Mouse (Mus musculus): ENCODE data around the gene Zc3h18. TPM values are rescaled to one million over a fixed set of nuclear protein-coding genes. Genes with fewer than 3 reads are reported as not detected.

The Zc3h18 gene
- polyA plus RNA-seq, 1 experiment from 2014 or later: 20.2 TPM

- 44% methylated on average over 11 of the region's 11 CpGs for WGBS
These were observed 25.9 kb upstream of the Zc3h18 start for GRCm38 (mm10) chr8:122350309-122351089.

GRCm38 (mm10) chr8:122354157-122354556 is 22.3 kb upstream of the Zc3h18 start:
- H3K27ac ChIP-seq (ENCODE audit: low read length): no peak overlapping the region
- no peaks in the 10 kb centered on the region for H3K9me3 ChIP-seq (ENCODE audit: low read length)
- DNase-seq (ENCODE audit: low spot score) (peak; percentile 28), ATAC-seq (peak; percentile 65)
- no peaks in the 10 kb centered on the region for H3K36me3 ChIP-seq (ENCODE audit: insufficient read depth, low read length)
- H3K4me3 ChIP-seq (ENCODE audit: low read depth, low read length): no peak overlapping the region
- no peak overlapping the region for H3K9ac ChIP-seq (replicated peaks; ENCODE audit: low read depth)
- peak; percentile 53; the same call in 1 of the 2 replicates for TF ChIP-seq EP300 (IDR thresholded peaks at IDR 0.05)
- no peak for TF ChIP-seq CTCF (IDR thresholded peaks at IDR 0.05)
- H3K4me1 ChIP-seq (ENCODE audit: insufficient read depth, low read depth, low read length): no peaks in the 10 kb centered on the region
- no peaks in the 10 kb centered on the region for H3K27me3 ChIP-seq (replicated peaks; ENCODE audit: insufficient read depth, low read length)
- 54% methylated on average over 8 of the region's 8 CpGs for WGBS
- H3K4me2 ChIP-seq (replicated peaks; ENCODE audit: low read depth, low read length): no peak overlapping the region

More at GRCm38 (mm10) chr8:122350309-122351089, 25.9 kb upstream of the Zc3h18 start:
- Histone ChIP-seq H3K4me1 (ENCODE audit: insufficient read depth, low read depth, low read length) (no peaks in the 10 kb centered on the region), H3K4me3 (ENCODE audit: low read depth, low read length) (no peak overlapping the region), H3K27me3 (replicated peaks; ENCODE audit: insufficient read depth, low read length) (no peaks in the 10 kb centered on the region), H3K9me3 (ENCODE audit: low read length) (no peaks in the 10 kb centered on the region), H3K9ac (replicated peaks; ENCODE audit: low read depth) (no peak overlapping the region), H3K36me3 (ENCODE audit: insufficient read depth, low read length) (no peaks in the 10 kb centered on the region), H3K27ac (ENCODE audit: low read length) (no peak overlapping the region), H3K4me2 (replicated peaks; ENCODE audit: low read depth, low read length) (no peak overlapping the region)
- no peak for DNase-seq (ENCODE audit: low spot score)
- no peak for TF ChIP-seq CTCF (IDR thresholded peaks at IDR 0.05)
- no peak for TF ChIP-seq EP300 (IDR thresholded peaks at IDR 0.05)
- ATAC-seq: no peak

GRCm38 (mm10) chr8:122355642-122356606 is 20.5 kb upstream of the Zc3h18 start:
- Histone ChIP-seq H3K4me3 (ENCODE audit: low read depth, low read length) (no peak overlapping the region), H3K36me3 (ENCODE audit: insufficient read depth, low read length) (no peaks in the 10 kb centered on the region), H3K9ac (replicated peaks; ENCODE audit: low read depth) (no peak overlapping the region), H3K4me1 (ENCODE audit: insufficient read depth, low read depth, low read length) (no peaks in the 10 kb centered on the region), H3K27me3 (replicated peaks; ENCODE audit: insufficient read depth, low read length) (no peaks in the 10 kb centered on the region), H3K4me2 (replicated peaks; ENCODE audit: low read depth, low read length) (no peak overlapping the region), H3K27ac (ENCODE audit: low read length) (no peak overlapping the region), H3K9me3 (ENCODE audit: low read length) (no peaks in the 10 kb centered on the region)
- DNase-seq (ENCODE audit: low spot score) (no peak), ATAC-seq (peak; percentile 52)
- TF ChIP-seq CTCF (IDR thresholded peaks at IDR 0.05) (no peak), EP300 (IDR thresholded peaks at IDR 0.05) (no peak)
- WGBS: 55% methylated on average over 9 of the region's 9 CpGs

- no peak overlapping the region for H3K9ac ChIP-seq (replicated peaks; ENCODE audit: low read depth)
- 57% methylated on average over 11 of the region's 11 CpGs for WGBS
- H3K36me3 ChIP-seq (ENCODE audit: insufficient read depth, low read length): no peaks in the 10 kb centered on the region
- no peaks in the 10 kb centered on the region for H3K9me3 ChIP-seq (ENCODE audit: low read length)
- H3K27me3 ChIP-seq (replicated peaks; ENCODE audit: insufficient read depth, low read length): no peaks in the 10 kb centered on the region
- no peak for DNase-seq (ENCODE audit: low spot score)
- TF ChIP-seq CTCF (IDR thresholded peaks at IDR 0.05) (no peak), EP300 (IDR thresholded peaks at IDR 0.05) (no peak)
- H3K4me1 ChIP-seq (ENCODE audit: insufficient read depth, low read depth, low read length): no peaks in the 10 kb centered on the region
- no peak for ATAC-seq
- H3K27ac ChIP-seq (ENCODE audit: low read length): no peak overlapping the region
- no peak overlapping the region for H3K4me3 ChIP-seq (ENCODE audit: low read depth, low read length)
- H3K4me2 ChIP-seq (replicated peaks; ENCODE audit: low read depth, low read length): no peak overlapping the region
These were observed 19.2 kb upstream of the Zc3h18 start for GRCm38 (mm10) chr8:122357202-122357601.

GRCm38 (mm10) chr8:122357641-122358040 is 18.8 kb upstream of the Zc3h18 start:
- DNase-seq (ENCODE audit: low spot score): no peak
- no peak overlapping the region for H3K9ac ChIP-seq (replicated peaks; ENCODE audit: low read depth)
- ATAC-seq: no peak
- H3K4me3 ChIP-seq (ENCODE audit: low read depth, low read length): no peak overlapping the region
- no peaks in the 10 kb centered on the region for H3K36me3 ChIP-seq (ENCODE audit: insufficient read depth, low read length)
- H3K4me1 ChIP-seq (ENCODE audit: insufficient read depth, low read depth, low read length): no peaks in the 10 kb centered on the region
- TF ChIP-seq CTCF (IDR thresholded peaks at IDR 0.05): no peak
- TF ChIP-seq EP300 (IDR thresholded peaks at IDR 0.05): no peak
- no peaks in the 10 kb centered on the region for H3K9me3 ChIP-seq (ENCODE audit: low read length)
- WGBS: 65% methylated on average over 5 of the region's 5 CpGs
- H3K27ac ChIP-seq (ENCODE audit: low read length): no peak overlapping the region
- H3K4me2 ChIP-seq (replicated peaks; ENCODE audit: low read depth, low read length): no peak overlapping the region
- no peaks in the 10 kb centered on the region for H3K27me3 ChIP-seq (replicated peaks; ENCODE audit: insufficient read depth, low read length)

GRCm38 (mm10) chr8:122359111-122359775 is 17.2 kb upstream of the Zc3h18 start:
- no peak for TF ChIP-seq CTCF (IDR thresholded peaks at IDR 0.05)
- no peak for ATAC-seq
- Histone ChIP-seq H3K4me1 (ENCODE audit: insufficient read depth, low read depth, low read length) (no peaks in the 10 kb centered on the region), H3K27ac (ENCODE audit: low read length) (no peak overlapping the region), H3K9me3 (ENCODE audit: low read length) (no peaks in the 10 kb centered on the region), H3K27me3 (replicated peaks; ENCODE audit: insufficient read depth, low read length) (no peaks in the 10 kb centered on the region), H3K4me3 (ENCODE audit: low read depth, low read length) (no peak overlapping the region), H3K4me2 (replicated peaks; ENCODE audit: low read depth, low read length) (no peak overlapping the region), H3K36me3 (ENCODE audit: insufficient read depth, low read length) (no peaks in the 10 kb centered on the region), H3K9ac (replicated peaks; ENCODE audit: low read depth) (no peak overlapping the region)
- DNase-seq (ENCODE audit: low spot score): no peak
- 75% methylated on average over 15 of the region's 15 CpGs for WGBS
